Mouse (Mus musculus): ENCODE measurements around the gene Gm10750.
"Not testable (repeated sequence)": the region's sequence is repeated elsewhere in the genome, so short reads cannot be mapped to it uniquely, and the experiment has no call there.

Gene Gm10750

DNA sequence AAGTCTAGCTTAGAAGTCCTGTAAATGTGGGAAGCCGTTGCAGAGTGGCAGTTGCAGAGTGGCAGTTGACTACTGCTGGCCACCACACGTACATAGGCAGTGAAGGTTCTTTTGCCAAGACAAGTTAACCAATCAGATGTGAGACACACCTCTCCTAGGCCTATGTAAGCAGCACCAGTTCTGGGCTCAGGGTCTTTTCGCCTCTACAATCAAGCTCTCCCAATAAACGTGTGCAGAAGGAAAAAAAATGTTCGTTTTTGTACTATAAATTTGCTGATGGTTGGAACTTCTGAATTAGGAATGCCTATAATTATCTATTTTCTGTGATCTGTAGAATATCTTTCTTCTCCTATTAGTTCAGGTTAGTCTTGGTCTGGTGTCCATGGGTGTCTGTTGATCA, at the start of gene Gm10750:
Gene Gm10750, minus strand, starts transcription at position 101 of the 400 bp plus-strand sequence.
- not testable (repeated sequence) for DNase-seq (ENCODE audit: low read depth, low spot score)

DNA sequence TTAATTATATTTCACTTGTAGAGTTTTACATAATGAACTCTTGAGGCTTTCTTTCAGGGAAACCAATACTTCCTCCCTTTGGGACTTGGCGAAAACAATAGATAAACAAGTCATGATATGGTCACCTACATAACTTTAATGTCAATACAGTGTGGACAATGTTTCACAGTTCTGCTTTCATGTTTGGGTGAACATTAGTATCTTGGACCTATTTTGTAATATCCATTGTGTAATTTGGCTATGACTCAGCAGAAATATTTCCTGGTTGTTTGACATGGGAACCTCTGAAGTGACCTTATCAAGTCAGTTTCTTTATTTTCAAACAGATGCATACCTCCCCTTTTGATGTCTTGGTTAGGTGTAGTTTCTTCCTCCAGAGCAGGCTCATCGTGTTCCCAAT, 12.2 kb downstream of the Gm10750 start:
- no peak for DNase-seq (ENCODE audit: low read depth, low spot score)

- DNase-seq (ENCODE audit: low read depth, low spot score): no peak
These were observed 13.9 kb downstream of the Gm10750 start, which contains the start of gene Gm1330 for GRCm38 (mm10) chr2:149003151-149003550. Gm1330 (minus strand) TSS chr2:149003251.

GRCm38 (mm10) chr2:148995133-148995532, 21.9 kb downstream of the Gm10750 start:
- DNase-seq (ENCODE audit: low read depth, low spot score): no peak

All from mesoderm, embryonic 11.5 days (tissue).